Mouse (Mus musculus) c-Kit-positive CD71-positive TER-119-positive erythroid progenitor cells, embryonic 14.5 days (primary cell): ENCODE results near the gene Galnt4.

Experiments
- DNase-seq: peaks from one replicate; pipeline ENCODE4 v3.0.0-alpha.2; 2013; ENCODE audit warnings: low spot score

The Galnt4 gene

GRCm38 (mm10) chr10:99115471-99116236 lies 7.7 kb downstream of the Galnt4 start:
- no peak for DNase-seq

- no peak for DNase-seq
Observed at GRCm38 (mm10) chr10:99116237-99116632, 8.3 kb downstream of the Galnt4 start.

DNA sequence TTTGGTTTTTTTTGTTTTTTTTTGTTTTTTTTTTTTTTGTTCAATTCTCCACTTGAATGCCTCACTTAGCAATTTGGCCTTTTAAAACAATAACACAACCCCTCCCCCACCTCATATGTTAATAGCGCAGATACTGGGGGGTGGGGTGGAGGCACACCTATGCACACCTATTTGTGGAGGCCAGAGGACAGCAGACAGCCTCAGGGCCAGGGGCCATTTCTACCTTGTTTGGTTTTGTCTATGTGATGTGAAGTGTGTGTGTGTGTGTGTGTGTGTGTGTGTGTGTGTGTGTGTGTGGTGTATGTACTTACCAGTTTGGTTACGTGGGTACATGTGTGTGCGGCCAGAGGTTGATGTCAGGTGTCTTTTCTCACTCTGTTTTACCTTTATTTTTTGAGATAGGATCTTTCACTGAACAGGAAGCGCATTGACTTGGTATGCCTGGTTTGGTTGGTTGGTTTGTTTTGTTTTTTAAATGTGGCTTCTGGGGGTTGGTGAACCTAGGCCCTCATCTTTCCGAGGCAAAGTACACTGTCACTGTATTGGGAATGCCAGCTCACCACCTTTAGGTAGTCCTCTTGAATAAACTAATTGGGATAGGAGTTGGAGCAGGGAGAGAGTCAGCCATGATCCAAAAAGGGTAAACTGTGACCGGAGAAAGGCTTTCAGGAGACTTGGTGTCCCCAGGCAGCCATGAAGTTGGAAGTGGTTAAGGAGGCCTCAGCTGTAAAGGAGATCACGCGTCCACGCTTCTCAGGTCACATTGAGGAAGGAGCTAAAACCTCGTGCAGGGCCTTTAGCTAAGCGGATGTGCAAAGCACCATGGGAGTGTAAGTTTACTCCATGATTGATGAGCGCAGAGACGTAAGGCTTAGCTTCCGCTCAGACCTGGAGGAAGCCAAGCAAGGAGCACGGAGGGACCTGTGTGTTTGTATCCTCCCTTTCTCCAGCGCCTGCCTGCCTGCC lies 9.0 kb downstream of the Galnt4 start:
- no peak for DNase-seq

GRCm38 (mm10) chr10:99117876-99118275 lies 9.9 kb downstream of the Galnt4 start:
- DNase-seq, result no peak

DNA sequence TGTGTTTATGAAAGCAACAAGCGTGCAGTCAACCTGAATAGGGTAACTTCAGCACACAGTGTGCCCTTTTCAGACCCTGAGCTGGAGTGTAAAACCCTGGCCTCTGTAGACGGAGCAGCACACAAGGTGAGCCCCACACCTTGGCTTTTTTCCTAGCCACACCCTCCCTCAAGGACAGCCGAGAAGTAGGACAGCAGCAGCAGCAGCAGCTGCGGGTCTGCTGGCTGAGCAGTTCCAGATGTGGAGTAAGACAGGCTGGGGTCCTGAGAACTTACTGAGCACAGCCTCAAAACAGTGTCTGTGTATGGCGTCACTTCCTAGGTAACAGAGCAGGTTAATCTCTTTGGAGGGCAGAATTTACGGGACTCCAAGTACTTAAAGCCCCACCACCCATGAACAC lies 10.7 kb downstream of the Galnt4 start:
- DNase-seq, result no peak

GRCm38 (mm10) chr10:99119471-99119870 lies 11.5 kb downstream of the Galnt4 start:
- no peak for DNase-seq

GRCm38 (mm10) chr10:99126225-99126624 lies 18.3 kb downstream of the Galnt4 start, which contains the start of gene Phxr2:
Phxr2 (minus strand) TSS chr10:99126325.
- DNase-seq, result no peak

GRCm38 (mm10) chr10:99126954-99127353 lies 19.0 kb downstream of the Galnt4 start:
- no peak for DNase-seq

- DNase-seq, result no peak
Observed at GRCm38 (mm10) chr10:99127691-99128261, 19.8 kb downstream of the Galnt4 start.

GRCm38 (mm10) chr10:99130611-99131010 lies 22.7 kb downstream of the Galnt4 start:
- no peak for DNase-seq

DNA sequence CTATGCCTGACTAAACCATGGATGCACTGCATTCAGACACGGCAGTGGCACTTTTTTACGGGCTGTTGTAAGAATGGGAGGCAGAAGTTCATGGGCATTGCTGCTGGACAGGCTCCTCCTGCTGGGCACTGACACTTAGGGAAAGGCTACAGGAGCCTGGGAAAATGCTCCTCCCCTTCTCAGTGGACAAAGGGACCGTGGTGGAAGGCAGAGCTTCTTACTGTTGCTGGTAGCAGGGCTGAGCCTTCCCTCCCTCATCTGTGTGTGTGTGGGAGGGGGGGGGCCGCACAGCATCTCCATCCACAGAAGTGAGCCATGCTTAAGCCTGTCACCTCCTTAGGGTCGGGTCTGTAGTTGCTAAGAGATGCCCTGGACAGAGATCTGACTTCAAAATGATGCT lies 23.3 kb downstream of the Galnt4 start:
- no peak for DNase-seq

DNA sequence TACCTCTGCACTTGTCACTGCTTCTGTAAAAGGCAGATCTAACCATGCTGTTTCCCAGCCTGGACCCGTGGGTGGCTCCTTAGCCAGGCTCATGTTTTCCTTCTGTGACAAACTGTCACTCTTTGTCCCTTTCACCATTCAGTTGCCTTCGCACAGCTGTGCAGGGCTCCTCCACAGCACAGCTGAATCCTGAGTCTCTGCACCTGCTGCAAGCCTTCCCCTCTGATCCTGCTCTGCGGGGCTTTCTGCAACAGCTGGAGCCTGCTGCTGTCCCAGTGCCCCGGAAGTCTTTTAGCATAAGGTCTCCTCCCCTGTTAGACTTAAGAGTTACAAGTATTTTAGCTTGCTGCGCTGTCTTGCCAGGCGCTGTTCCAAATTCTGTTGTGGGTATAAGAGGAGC lies 24.2 kb downstream of the Galnt4 start:
- DNase-seq, result no peak

- no peak for DNase-seq
Observed at GRCm38 (mm10) chr10:99132595-99133272, 24.8 kb downstream of the Galnt4 start.

- DNase-seq, result no peak
Observed at GRCm38 (mm10) chr10:99133321-99133875, 25.4 kb downstream of the Galnt4 start.

DNA sequence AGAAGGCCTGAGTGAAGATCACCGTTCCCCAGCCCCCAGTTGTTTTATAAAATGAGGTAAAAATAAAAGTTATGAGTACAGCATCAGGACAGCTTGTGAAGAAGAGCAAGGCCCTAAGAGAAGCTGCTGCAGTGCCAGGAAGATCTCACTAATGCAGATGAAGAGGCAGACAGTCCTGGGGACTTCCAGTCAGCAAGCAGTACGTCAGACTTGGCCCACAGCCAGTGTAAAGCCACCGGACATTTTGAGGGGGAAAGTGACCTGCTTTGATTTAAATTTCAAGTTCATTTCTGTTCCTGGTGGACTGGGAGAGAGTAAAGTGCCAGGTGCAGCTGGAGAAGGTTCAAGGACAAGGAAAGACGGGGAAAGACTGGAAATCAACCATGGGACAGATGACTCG lies 28.4 kb downstream of the Galnt4 start:
- DNase-seq, result no peak

DNA sequence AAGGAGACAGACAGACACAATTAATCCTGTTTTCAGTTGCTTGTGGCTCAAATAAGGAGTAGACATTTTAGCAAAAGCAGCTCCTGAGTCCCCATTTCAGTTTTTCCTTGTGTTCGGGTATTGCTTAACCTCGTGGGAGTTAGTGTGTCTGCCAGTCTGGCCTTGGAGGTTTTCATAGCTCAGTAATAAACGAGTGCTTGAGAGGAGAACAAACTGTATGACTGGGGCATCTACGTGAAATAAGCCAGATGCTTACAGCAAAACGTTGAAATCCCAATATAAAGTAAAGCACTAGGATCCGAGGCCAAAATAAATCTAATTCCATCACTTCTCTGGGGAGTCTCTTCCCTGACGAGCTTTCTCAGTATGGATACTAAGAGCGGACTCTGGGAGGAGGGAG lies 37.7 kb downstream of the Galnt4 start:
- no peak for DNase-seq

DNA sequence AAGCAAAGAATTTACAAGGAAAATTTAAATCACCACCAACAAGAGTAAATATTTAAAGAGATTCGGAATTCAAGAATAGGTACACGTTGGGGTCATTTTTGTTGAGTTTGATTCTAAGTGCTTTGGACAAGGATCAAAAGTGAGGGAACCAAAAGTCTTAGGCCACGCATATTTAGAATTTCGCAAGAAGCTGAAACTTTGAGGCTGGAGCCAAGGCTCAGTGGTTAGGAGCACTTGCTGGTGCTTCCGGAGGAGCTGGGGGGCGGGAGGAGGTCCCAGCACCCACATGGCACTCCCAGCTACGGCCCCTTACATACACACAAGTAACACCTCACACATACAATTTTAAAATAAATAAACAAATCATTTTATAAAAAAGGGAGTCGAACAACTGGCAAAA lies 38.6 kb downstream of the Galnt4 start:
- DNase-seq, result no peak

- no peak for DNase-seq
Observed at GRCm38 (mm10) chr10:99150016-99150415, 42.1 kb downstream of the Galnt4 start.

- peak; percentile 18 for DNase-seq
Observed at GRCm38 (mm10) chr10:99151580-99151979, 43.6 kb downstream of the Galnt4 start.

- DNase-seq, result no peak
Observed at GRCm38 (mm10) chr10:99152063-99152462, 44.1 kb downstream of the Galnt4 start.

DNA sequence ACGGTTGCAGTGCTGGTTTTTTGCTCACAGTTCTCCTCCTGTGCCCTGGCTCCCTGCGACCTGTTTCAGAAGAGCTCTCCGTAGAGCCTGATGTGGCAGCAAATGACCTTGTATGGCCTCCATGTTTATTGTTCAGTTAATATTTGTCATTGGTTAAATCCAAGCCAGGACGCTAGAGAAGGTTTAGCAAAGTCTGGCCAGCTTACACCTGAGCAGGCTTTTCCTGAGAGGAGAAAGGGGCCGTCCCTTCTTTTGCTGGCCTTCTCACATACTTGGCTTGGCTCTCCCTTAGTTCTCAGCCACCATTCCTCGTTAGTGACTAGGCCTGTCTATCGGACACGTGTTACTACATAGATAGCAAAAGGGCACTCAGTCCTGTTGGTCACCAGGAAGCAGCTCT lies 46.7 kb downstream of the Galnt4 start:
- no peak for DNase-seq

DNA sequence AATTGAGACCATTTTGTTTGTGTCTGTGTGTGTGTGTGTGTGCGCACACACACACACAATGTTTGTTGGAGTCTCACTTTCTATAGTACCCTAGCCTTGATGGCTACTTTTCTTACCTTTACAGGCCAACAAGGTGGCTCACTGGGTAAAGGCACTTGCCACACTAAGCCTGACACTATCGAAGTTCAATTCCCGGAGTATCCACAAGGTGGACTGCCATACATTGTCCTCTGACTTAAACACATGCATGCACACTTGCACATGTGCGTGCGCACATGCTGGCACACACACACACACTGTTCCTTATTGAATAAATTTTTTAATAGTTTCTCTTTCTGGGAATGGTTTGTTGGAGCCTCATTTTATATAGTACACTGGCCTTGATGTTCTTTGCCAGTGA lies 48.8 kb downstream of the Galnt4 start:
- DNase-seq, result no peak
